Mouse (Mus musculus) megakaryocyte, embryonic 14.5 days (primary cell): ENCODE results near the gene Exoc8. TPM values are rescaled to one million over a fixed set of nuclear protein-coding genes. Genes with fewer than 3 reads are reported as not detected.

Source experiments
- H3K27me3 ChIP-seq: replicated peaks from 2 replicates; pipeline ENCODE3; 2012; ENCODE audit warnings: inconsistent platforms
- H3K36me3 ChIP-seq: replicated peaks from 2 replicates; pipeline ENCODE3; 2012; ENCODE audit warnings: low read length, inconsistent platforms, mixed read lengths
- H3K4me1 ChIP-seq: 2 replicates; pipeline ENCODE4 v1.6.1; 2012; ENCODE audit warnings: inconsistent platforms
- H3K4me3 ChIP-seq: replicated peaks from 2 replicates; pipeline ENCODE3; 2012; ENCODE audit warnings: moderate library complexity, mild to moderate bottlenecking, inconsistent platforms
- H3K9me3 ChIP-seq: 2 replicates; pipeline ENCODE4 v1.6.1; 2012; ENCODE audit warnings: inconsistent platforms
- FLI1 ChIP-seq: IDR thresholded peaks from 2 replicates; pipeline ENCODE4 v1.6.1; 2012; ENCODE audit warnings: low read length, inconsistent platforms, mixed read lengths
- GATA1 ChIP-seq: IDR thresholded peaks from 3 replicates; pipeline ENCODE4 v1.6.1; 2012; ENCODE audit warnings: mixed read lengths, low read length, inconsistent platforms, borderline replicate concordance
- polyA plus RNA-seq: library from polyadenylated mRNA; stranded (reverse); fragments of >175 nt; gene quantifications from 2 replicates; pipeline ENCODE4 v1.2.3, GENCODE M21; 2012; ENCODE audit warnings: low replicate concordance; ENCODE audit not compliant: insufficient read depth

Gene Exoc8
- polyA plus RNA-seq, 1 experiment, result 2.1 TPM

GRCm38 (mm10) chr8:124926351-124926771 is 28.9 kb upstream of the Exoc8 start:
- Histone ChIP-seq H3K36me3 (peaks cover 77% of the 10 kb centered on the region), H3K4me3 (peak overlapping the region; percentile 40), H3K27me3 (no peaks in the 10 kb centered on the region), H3K4me1 (peaks cover 71% of the 10 kb centered on the region), H3K9me3 (peaks cover 42% of the 10 kb centered on the region)
- TF ChIP-seq FLI1 (no peak), GATA1 (no peak)

GRCm38 (mm10) chr8:124925544-124926266 is 28.2 kb upstream of the Exoc8 start:
- Histone ChIP-seq H3K9me3 (peaks cover 39% of the 10 kb centered on the region), H3K36me3 (peaks cover 76% of the 10 kb centered on the region), H3K27me3 (no peaks in the 10 kb centered on the region), H3K4me1 (peaks cover 74% of the 10 kb centered on the region), H3K4me3 (peak overlapping the region; percentile 80)
- TF ChIP-seq FLI1, result no peak
- no peak for TF ChIP-seq GATA1

DNA sequence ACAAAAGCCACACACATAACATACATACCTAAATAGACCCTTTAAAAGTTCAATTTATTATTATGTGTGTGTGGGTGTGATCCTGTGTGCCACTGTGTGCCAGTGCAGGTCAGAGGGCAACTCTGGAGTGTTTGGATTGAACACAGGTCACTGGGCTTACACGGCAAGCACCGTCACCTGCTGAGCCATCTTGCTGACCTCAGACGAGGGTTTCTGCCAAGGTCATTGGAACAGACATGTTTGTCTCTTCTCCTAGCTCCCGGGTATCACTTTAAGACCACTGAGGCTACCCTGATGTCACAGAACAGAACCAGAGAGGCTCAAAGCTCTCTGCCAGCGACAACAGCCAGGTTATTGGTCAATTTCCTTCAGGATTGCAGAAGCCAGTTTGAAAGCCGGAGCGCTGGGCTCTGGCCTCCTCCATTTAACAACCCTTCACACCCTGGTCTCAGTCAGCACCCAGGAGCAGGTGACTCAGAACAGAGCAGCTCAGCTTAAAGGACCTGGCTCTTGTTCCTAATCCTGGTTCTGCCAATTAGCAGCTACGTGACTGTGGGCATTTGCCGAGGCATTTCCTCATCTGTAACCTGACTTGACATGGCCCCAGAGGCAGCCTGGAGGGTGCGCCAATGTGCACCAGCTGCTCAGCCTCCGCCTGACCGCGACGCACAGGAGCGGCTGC is 26.6 kb upstream of the Exoc8 start:
- Histone ChIP-seq H3K27me3 (no peaks in the 10 kb centered on the region), H3K36me3 (peaks cover 70% of the 10 kb centered on the region), H3K9me3 (peaks cover 34% of the 10 kb centered on the region), H3K4me3 (no peak overlapping the region), H3K4me1 (peaks cover 68% of the 10 kb centered on the region)
- TF ChIP-seq GATA1, result no peak
- TF ChIP-seq FLI1, result no peak

GRCm38 (mm10) chr8:124922490-124923089 is 25.1 kb upstream of the Exoc8 start:
- H3K27me3 ChIP-seq, result no peaks in the 10 kb centered on the region
- H3K36me3 ChIP-seq, result peaks cover 71% of the 10 kb centered on the region
- H3K9me3 ChIP-seq, result peaks cover 28% of the 10 kb centered on the region
- no peak overlapping the region for H3K4me3 ChIP-seq
- peaks cover 71% of the 10 kb centered on the region for H3K4me1 ChIP-seq
- TF ChIP-seq FLI1, result no peak
- no peak for TF ChIP-seq GATA1

DNA sequence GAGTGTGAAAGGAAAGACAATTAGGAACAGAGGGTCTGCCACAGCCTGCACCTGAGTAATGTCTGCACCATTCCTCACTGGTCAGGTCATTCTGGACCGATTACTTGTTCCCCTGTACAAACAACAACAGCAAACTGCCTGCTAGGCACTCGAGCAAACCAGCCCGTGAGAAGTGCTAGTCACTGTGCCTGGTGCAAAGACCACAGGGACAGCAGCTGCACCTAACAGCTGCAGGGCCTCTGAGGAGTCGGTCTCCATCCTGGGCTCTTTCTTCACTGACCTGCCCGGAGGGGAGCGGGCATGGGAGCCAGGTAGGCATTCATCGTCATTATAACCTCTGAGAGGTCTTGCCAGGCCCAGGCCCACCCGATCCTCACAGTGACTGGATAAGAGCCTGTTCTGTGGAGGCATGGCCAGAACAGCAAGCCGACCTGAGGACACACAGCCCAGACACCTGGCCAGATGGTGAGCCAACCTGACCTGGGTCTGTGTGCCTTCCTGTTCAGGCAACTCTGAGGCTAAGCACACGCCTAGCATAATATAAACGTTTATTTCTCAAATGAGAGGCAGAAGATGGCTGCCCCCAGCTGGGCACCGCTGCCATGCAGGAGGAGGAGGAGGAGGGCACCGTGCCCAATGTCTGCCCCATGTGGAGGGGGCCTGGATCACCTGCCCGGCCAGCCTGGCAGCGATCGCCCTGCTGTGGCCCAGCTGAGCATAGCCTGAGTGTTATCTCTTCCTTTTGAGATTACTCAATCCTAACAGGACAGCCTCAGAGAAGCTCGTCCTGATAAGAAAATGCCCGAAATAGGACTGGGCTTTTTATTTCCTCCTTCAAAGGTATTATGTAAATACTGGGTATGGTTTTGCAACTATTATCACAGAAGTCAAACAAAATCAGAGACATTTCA is 24.1 kb upstream of the Exoc8 start:
- Histone ChIP-seq H3K9me3 (peaks cover 28% of the 10 kb centered on the region), H3K27me3 (no peaks in the 10 kb centered on the region), H3K4me3 (peak overlapping the region; percentile 47), H3K4me1 (peaks cover 68% of the 10 kb centered on the region), H3K36me3 (peaks cover 70% of the 10 kb centered on the region)
- no peak for TF ChIP-seq GATA1
- TF ChIP-seq FLI1, result no peak

GRCm38 (mm10) chr8:124917741-124918484 is 20.4 kb upstream of the Exoc8 start:
- H3K4me1 ChIP-seq, result peaks cover 48% of the 10 kb centered on the region
- no peak overlapping the region for H3K4me3 ChIP-seq
- H3K36me3 ChIP-seq, result peaks cover 78% of the 10 kb centered on the region
- no peak for TF ChIP-seq FLI1
- TF ChIP-seq GATA1, result no peak
- H3K27me3 ChIP-seq, result no peaks in the 10 kb centered on the region
- H3K9me3 ChIP-seq, result peaks cover 11% of the 10 kb centered on the region

- no peaks in the 10 kb centered on the region for H3K27me3 ChIP-seq
- H3K36me3 ChIP-seq, result peaks cover 98% of the 10 kb centered on the region
- no peak for TF ChIP-seq GATA1
- TF ChIP-seq FLI1, result no peak
- no peak overlapping the region for H3K4me3 ChIP-seq
- peaks cover 33% of the 10 kb centered on the region for H3K4me1 ChIP-seq
- H3K9me3 ChIP-seq, result peaks cover 5% of the 10 kb centered on the region
These were observed 16.6 kb upstream of the Exoc8 start for GRCm38 (mm10) chr8:124914061-124914460.

- peaks cover 98% of the 10 kb centered on the region for H3K36me3 ChIP-seq
- no peak overlapping the region for H3K4me3 ChIP-seq
- TF ChIP-seq GATA1 (no peak), FLI1 (no peak)
- H3K9me3 ChIP-seq, result peaks cover 5% of the 10 kb centered on the region
- H3K4me1 ChIP-seq, result peaks cover 23% of the 10 kb centered on the region
- H3K27me3 ChIP-seq, result no peaks in the 10 kb centered on the region
These were observed 14.7 kb upstream of the Exoc8 start for GRCm38 (mm10) chr8:124911938-124912872.
